Mouse (Mus musculus) urinary bladder, postnatal 36 days (tissue): ENCODE measurements around the gene Gapdhs.
"Not testable (repeated sequence)": the region's sequence is repeated elsewhere in the genome, so short reads cannot be mapped to it uniquely, and the experiment has no call there.

Experiments used
- DNase-seq, 2 experiments: peaks; one replicate each; pipeline ENCODE4 v3.0.0; 2022; ENCODE audit warnings: low spot score in 2 of 2, mixed read lengths in 1 of 2

Gapdhs gene

DNA sequence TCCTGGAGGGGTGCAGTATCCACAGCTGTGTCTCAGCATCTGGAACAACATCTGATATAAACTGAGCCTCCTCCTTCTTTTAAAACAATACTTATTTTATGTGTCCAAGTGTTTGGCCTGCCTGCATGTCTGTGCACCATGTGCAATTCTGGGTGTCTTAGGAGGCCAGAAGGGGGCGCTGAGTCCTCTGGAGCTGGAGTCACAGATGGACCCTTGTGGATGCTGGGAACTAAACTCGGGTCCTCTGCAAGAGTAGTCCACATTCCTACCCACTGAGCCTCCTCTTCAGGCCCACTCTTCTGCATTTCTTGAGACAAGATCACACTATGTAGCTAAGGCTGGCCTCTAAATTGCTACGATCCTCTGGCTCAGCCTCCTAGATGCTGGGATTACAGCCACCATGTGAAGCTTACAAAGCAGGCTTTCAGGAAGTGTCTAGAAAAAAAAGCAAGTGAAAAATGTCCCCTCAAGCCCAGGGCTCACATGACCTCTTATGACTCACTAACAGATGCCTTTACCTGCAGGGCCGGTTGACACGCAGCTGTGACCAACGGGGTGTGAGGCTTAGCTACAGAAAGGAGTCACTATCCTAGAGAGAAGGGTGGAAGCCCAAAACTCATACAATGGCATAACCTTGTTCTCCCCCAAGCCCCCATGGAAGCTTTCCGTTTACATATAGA, 4.2 kb upstream of the Gapdhs start:
- no peak for DNase-seq

DNA sequence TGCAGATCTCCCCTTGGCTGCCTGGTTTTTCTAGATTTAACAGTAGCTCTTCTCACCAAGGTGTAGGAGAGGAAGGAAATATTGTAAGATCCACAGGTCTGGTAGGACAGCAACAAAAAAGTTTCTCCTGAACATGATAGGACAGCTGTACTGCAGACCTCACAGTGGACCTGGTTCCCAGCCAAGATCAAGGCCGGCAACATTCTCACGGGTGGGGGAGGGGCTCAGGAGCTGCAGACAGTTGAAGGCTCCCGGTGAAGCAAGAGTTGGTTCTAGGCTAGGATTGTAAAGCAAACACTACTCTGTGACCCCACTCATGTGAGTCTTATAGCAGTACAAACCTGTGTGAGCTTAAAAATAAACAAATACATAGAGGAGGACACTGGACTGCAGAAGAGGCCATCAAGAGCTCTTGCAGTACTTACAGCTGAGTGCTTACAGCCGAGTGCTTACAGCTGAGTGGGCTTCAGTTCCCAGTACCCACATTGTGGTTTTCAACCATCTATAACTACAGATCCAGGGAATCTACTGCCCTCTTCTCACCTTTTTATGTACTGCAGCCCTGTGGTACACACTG, 629 bp upstream of the Gapdhs start:
- peak; percentile 54 to 69 for DNase-seq

DNA sequence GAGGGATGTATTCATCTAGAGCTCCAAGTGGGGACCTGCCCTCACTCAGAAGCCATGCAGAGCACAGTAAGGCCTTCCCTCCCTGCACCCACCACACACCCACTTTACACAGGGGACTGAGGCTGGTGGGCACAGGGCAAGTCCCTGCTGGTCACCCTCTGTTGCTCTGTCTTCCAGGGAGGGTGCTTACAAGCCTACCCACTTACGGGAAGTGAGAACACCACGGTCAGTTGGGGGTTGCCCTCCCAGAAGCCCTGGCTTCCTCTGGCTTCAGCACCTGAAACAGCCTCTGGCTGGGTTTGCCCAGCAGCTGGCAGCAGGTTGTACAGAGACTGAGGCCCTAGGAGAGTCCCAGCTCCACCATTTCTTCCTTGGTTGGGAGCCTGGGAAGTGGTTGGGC, 911 bp downstream of the Gapdhs start:
- DNase-seq: not testable (repeated sequence)

DNA sequence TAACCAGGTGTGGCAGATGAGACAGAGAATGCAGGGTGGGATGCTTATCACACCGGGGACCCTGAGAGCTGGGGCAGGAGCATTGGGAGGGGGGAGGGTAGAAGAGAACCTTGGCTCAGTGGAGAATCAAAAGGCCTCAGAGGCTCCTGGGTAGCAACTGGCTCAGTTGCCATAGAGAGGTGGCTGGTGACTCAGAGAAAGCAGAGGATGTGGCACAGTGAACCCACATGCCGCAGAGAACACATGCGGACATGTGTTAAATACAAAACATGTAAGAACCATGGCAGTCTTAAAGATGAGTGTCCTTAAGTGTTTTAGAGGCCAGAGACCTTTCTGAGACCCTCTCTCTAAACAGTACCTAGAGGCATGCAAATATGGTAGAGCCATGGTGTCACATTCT, 7.3 kb downstream of the Gapdhs start:
- DNase-seq: no peak

DNA sequence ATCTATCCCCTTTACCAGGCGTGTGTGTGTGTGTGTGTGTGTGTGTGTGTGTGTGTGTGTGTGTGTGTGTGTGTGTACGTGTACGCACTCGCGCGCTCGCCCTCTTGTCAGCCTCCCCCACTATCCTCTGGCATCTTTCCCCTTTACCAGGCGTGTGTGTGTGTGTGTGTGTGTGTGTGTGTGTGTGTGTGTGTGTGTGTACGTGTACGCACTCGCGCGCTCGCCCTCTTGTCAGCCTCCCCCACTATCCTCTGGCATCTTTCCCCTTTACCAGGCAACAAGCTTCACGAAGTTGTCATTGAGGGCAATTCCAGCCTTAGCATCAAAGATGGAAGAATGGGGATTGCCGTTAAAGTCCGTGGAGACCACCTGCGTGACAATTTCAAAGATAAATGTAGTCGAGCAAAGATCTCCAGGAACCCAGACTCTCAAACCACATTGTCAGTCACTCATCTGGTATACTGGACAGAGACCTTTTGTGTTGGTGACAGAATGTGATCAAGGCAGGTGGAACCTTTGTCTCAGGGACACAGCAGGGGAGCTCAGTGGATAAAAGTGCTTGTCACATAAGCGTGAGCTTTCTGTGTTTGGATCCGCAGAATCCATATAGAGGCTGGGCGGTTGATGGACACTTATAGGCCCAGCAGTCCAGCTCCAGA, 13.3 kb downstream of the Gapdhs start:
- DNase-seq: not testable (repeated sequence)

DNA sequence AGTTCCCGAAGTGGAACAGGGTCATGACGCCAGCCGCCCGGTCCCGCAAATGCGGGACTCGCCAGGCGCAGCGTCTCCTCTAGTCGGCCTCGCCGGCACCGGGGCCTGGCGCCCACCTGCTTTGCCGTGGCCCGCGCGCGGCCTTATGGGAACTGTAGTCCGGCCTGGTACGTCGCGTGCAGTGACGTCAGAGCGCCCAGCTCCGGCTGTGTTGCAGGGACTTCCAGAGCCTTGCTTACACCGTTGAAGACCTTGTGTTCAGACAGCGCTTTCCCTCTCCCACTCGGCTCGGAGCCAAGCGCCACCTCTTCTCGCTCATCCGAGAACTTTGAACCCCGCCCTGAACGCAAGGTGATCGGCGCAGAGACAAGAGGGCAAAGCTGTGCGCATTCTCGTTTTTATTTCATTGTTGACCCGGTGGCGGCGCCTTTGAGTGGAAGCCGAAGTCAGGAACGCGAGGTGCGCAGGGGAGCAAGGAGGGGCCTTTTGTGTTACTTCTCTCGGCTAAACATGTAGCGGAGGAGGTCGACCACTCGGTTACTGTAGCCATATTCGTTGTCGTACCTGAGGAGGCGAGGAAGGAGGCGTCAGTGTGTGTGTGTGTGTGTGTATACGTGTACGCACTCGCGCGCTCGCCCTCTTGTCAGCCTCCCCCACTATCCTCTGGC, 14.0 kb downstream of the Gapdhs start, which contains the start of gene Tmem147:
Tmem147 (minus strand) TSS at position 145 of the 668 bp plus-strand sequence.
- DNase-seq: peak; percentile 94 to 95

DNA sequence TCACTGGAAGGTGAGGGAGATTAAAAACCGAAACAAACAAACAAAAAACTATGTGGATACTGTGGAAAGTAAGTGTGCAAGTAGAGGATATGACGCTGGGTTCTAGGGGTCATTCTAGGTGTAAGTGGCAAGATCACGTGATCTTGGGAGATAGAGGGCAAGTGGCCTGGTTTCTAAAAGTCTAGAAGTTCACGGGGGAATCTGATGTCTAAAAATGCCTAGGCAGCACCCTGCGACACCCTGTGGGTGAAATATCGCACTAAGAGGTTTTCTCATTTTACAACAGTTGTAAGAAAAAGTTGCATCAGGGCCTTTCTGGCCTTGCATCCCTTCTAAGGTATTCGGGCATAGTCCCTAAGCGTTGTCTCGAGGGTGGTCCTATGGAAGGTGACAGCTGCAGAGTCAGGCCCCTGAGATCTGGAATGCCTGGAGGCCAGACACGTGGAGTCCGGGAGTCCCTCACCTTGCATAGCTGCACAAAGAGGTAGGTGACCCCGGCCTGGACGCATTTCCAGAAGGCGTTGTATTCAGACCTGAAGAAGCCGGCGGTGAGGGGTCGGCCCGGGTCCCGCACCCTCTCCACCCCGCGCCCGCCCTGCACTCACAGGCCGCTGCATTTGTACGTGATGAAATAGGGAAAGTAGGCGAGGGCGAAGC, 14.6 kb downstream of the Gapdhs start:
- no peak for DNase-seq

DNA sequence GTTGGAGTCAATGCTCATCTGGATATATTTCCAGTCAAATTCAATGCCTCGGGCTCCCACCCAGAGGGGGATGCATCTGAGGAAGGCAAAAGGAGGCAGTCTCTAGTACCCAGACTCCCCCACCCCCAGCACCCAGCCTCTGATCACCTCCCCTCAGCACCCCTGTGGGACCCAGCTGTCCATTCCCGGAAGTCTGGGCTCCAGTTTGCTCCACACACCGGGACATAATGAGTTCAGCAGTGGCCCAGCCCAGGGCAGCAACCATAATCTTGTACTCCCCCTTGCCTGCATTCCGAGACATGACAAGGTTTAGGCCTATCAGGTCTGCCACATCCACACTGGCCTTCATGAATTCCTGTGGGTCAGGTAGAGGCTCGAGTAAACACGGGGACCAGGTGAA, 15.3 kb downstream of the Gapdhs start:
- DNase-seq: no peak

DNA sequence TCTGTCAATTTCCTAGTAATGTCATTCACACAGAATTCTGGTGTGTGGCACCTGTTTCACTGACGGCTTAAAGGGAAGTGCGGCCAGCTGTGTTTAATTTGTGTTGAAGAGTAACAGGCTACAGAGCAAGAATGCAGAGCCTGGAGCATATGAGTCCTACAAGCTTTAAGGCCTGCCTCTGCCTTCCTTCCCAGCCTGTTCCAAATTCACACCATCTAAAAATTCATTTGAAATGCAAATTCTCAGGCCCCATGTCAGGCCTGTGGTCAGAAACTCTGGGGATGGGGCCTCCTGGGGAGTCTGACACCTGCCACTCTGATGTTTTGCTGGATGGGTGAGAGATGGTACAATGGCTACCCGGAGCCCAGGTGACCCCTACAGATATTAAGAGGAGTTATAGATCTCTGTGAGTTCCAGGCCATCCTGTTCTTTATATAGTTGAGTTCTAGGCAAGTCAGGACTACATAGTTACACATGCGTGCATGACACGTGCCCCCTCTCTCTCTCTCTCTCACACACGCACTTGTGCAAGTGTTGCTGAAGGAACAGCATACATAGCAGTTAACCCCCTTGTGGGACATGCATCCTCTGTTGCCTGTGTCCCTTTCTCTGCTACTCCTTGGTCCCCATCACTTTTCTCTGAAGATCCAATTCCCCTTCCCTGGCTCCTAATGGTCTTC, 20.1 kb downstream of the Gapdhs start:
- no peak for DNase-seq

DNA sequence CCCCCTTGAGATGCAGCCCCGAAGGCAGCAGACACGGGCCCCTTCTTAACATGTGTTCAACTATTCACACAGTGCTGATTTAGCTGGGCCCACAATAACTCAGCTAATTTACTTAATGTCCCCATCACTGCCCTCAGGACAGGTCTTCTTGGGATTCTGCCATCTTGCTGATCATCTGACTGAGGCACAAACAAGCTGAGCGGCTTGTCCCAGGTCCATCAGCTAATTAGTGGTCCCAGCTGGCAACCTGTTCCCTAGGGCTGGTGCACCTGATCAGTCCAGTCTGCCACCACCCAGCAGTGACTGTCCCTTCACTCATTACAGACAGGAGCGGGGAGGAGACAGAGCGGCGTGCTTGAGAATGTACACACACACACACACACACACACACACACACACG, 22.2 kb downstream of the Gapdhs start:
- no peak for DNase-seq

DNA sequence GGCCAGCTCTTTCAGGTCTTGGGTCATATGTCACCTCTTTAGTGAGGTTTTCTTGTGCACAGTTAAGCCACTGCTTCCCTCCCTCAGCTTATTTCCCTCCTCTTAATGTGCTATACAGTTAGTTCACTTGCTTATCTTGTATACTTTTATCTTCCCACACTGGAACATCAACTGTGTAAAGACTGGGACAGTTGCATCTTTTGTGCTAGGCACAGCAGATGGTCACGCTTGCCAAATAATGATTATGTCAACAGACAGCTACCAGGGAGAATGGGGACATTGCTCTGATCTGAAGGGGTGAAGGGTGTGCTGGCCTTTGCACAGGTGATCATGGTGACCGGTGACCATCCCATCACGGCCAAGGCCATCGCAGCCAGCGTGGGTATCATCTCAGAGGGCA, 23.8 kb downstream of the Gapdhs start:
- DNase-seq: no peak

DNA sequence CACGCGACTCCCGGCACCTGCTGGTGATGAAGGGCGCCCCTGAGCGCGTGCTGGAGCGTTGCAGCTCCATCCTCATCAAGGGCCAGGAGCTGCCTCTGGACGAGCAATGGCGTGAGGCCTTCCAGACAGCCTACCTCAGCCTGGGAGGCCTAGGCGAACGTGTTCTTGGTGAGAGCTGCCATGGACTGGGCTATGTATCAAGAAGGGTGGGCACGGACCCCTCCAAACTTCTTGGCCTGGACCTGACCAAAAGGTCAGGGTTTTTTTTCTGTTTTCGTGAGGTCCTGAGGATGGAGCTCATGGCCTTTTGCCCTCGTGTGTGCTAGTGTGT, 25.8 kb downstream of the Gapdhs start:
- no peak for DNase-seq

DNA sequence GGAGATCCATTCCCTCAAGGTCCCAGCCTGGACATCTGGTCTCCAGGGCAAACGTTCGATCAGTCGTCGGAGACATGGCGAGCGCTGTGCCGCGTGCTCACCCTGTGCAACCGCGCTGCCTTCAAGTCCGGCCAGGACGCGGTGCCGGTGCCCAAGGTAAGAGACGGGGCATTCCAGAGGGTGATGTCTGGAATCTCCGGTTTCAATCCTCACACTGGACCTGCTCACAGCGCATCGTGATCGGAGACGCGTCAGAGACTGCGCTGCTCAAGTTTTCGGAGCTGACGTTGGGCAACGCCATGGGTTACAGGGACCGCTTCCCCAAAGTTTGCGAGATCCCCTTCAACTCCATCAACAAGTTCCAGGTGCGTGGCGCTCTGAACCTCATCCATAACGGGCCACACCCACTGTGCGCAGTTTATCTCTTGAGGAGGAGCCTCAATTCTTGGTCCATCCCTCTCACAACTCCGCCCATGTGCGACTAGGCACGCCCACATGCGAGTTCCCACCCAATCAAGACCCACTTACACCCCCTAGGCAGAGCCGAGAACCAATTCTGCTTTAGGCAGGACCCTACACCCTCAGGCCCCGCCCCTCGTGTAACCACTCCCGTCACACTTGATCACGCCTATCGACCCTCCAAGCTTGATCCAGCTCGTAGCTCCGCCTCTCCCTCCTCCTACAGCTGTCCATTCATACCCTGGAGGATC, 26.3 kb downstream of the Gapdhs start:
- peak in 1 of 2 experiments; percentile 37 for DNase-seq

DNA sequence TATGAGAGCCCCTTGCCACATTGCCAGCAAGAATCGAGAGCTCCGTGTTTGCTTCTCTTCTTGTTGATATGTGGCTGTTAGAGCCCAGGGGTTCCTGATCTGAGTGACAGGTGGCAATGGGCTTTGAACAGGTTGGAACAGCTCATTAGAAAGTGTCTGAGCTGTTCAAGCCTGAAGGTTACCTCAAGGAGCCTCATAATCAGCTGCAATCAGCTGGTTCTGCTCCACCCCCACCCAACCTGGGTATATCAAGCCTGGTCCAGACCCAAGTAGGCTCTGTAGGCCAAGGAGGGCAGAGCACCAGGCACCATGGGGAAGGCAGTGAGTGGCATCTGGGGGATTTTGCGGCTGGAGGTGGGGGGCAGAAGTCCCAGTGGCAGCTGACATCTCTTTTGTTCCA, 31.5 kb downstream of the Gapdhs start, which contains the start of gene Atp4a:
Atp4a (plus strand) TSS at position 268 of the 400 bp plus-strand sequence.
- DNase-seq: no peak

DNA sequence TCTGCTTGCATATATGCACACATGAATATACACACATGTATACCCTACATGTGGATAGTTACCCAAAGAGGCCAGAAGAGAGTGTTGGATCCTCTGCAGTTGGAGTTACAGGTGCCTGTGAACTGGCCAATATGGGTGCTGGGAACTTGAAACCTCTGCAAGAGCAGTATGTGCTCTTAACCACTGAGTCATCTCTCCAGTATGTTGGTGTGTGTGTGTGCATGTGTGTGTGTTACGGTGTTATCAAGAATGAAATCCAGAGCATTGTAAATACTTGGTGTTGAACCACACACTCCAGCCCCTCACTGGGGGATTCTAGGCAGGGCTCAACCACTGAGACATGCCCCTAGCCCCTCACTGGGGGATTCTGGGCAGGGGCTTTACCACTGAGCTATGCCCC, 36.0 kb downstream of the Gapdhs start:
- no peak for DNase-seq

DNA sequence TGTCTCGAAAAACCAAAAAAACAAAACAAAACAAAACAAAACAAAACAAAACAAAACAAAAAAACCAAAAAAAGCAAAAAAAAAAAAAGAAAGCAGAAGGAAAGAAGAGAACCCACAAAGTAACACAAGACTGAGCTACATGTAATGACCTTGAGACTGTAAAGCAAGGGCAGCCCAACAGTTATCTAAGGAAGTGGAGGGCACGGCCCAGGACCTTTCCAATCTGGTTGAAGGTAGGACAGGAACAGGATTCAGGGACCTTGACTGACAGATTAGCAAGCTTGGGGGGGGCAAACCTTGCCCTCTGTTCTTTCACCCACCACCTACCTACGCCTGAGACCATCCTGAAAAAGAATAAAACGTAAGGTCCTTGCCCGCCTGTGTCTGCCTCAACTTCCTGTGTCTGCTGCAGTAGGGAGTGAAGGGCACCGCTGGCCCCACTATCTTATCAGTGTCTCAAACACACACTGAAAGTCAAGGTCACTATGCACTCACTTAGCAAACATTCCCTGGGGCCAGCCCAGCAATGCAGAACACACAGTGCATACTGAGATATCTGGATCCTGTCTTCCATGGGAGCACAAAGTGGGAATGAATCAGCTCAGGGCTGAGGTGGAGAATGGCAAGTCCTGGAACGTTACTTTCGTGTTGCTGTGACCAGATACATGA, 37.1 kb downstream of the Gapdhs start:
- DNase-seq: no peak

DNA sequence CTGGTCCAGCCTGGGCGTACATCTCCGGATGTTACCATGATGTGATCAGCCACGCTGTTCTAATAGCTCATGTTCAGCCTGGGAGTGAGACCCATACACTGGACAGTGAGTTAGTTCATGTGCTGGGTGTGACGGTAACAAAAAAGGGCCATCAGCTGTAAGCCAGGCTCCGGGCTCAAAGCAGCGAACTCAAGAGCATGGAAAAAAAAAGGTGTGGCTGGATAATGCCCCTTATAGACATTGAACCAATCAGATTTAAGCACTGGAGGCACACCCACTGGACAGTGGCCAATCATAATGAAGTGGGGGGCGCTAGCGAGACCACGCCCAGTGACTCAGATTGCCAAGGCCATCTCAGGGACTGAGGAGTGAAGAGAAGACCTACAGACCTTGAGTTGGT, 44.9 kb downstream of the Gapdhs start, which contains the start of gene 2200002J24Rik:
2200002J24Rik (plus strand) TSS at position 338 of the 400 bp plus-strand sequence.
- no peak for DNase-seq

DNA sequence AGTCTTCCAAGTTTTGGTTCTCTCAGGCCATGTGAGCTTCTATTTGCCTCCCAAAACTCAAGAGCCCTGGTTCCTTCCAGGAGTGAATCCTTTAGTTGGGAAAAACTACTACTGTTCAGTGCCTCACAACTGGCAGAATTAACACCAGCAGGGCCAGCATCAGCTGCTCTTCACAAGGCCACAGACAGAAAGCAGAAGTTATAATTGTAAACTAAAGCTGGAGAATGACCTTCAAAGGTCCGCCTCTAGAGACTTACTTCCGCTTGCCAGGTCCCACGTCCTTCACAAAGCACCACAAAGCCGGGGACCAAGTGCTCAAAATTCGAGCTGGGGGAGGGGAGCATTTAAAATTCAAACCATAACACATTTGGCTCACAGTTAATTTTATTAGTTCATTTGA, 45.4 kb downstream of the Gapdhs start:
- DNase-seq: no peak

DNA sequence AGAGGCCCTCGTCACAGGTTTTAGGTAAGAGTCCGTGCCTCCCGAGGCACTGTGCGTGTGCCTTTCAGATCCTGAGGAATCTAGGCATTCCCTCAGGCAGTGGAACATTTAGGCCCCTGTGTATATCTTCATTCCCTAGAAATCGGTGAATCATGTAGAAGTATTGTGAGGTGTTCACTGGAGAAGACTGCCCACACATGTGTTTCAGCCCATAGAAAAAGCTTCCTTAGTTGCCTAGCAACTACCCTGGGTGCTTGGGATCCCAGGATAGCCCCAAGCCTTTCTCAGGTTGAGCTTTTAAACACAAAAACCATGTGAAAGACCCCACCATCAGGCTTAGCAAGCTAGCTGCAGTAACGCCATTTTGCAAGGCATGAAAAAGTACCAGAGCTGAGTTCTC, 55.2 kb downstream of the Gapdhs start:
- no peak for DNase-seq

DNA sequence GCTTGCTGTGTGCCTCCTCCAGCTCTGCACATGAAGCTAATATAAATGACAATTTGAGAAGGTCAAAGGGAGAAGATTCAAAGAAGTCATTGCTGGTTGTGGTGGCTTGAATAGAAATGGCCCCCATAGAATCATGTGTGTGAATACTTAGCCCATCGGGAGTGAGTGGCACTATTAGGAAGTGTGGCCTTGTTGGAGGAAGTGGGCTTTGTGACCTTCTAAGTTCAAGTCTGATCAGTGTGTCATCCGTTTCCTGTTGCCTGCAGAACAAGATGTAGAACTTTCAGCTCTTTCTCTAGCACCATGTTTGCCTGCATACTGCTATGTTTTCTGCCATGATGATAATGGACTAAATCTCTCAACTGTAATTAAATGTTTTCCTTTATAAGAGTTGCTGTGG, 60.1 kb downstream of the Gapdhs start:
- no peak for DNase-seq
